Mouse (Mus musculus) forebrain, embryonic 13.5 days (tissue): ENCODE data around the gene Sema6b. TPM values are rescaled to one million over a fixed set of nuclear protein-coding genes. Genes with fewer than 3 reads are reported as not detected.

ENCODE experiments used
- ATAC-seq: fragments of 200-750 bp; cut with Nextera tagmentation; 2 replicates; pipeline ENCODE4 v1.8.0; 2017
- H3K27ac ChIP-seq: fragments of 300-500 bp; sonication (generic); 2 replicates; pipeline ENCODE4 v1.5.1; 2015; ENCODE audit warnings: inconsistent platforms, mild to moderate bottlenecking, moderate library complexity
- H3K27me3 ChIP-seq: fragments of 300-500 bp; sonication (generic); 2 replicates; pipeline ENCODE4 v1.6.1; 2015; ENCODE audit warnings: mild to moderate bottlenecking, inconsistent platforms
- H3K36me3 ChIP-seq: fragments of 300-500 bp; sonication (generic); 2 replicates; pipeline ENCODE4 v1.6.1; 2015; ENCODE audit warnings: mild to moderate bottlenecking, inconsistent platforms; ENCODE audit not compliant: poor library complexity, severe bottlenecking
- H3K4me1 ChIP-seq: fragments of 300-500 bp; sonication (generic); 2 replicates; pipeline ENCODE4 v1.6.1; 2015; ENCODE audit warnings: inconsistent platforms
- H3K4me2 ChIP-seq: fragments of 300-500 bp; sonication (generic); 2 replicates; pipeline ENCODE4 v1.6.1; 2015; ENCODE audit warnings: inconsistent platforms, mild to moderate bottlenecking, moderate library complexity
- H3K4me3 ChIP-seq: fragments of 300-500 bp; sonication (generic); 2 replicates; pipeline ENCODE4 v1.5.1; 2015; ENCODE audit warnings: mild to moderate bottlenecking, inconsistent platforms
- H3K9ac ChIP-seq: fragments of 300-500 bp; sonication (generic); 2 replicates; pipeline ENCODE4 v1.6.1; 2015; ENCODE audit warnings: mild to moderate bottlenecking, inconsistent platforms
- H3K9me3 ChIP-seq: fragments of 300-500 bp; sonication (generic); replicated peaks from 2 replicates; pipeline ENCODE4 v1.6.1; 2016; ENCODE audit warnings: inconsistent platforms
- WGBS: fragments of 180-500 bp; shearing (Covaris S2); methylation state at CpG from one replicate; pipeline ENCODE4 v1.1.7; 2015; 5-methylcytosine and 5-hydroxymethylcytosine counted together
- polyA plus RNA-seq: library from polyadenylated mRNA; unstranded; fragments of >200 nt; fragmentation: Nextera tagmentation; extraction: Ambion mirVana; gene quantifications from 2 replicates; pipeline ENCODE4 v1.2.1, GENCODE M21; 2015

The Sema6b gene
- polyA plus RNA-seq, result 4.2 and 4.3 TPM in 2 replicates

GRCm38 (mm10) chr17:56139858-56140595 lies at the start of gene Sema6b:
TSS of gene Sema6b (minus strand) at chr17:56140343.
- ATAC-seq, result peak; percentile 48
- no peaks in the 10 kb centered on the region for H3K36me3 ChIP-seq
- peak within 1 kb of the TSS; percentile 94 for H3K4me2 ChIP-seq
- no peaks in the 10 kb centered on the region for H3K9me3 ChIP-seq
- peak within 1 kb of the TSS; percentile 48; the same call in 1 of the 2 replicates for H3K27ac ChIP-seq
- peak within 1 kb of the TSS; percentile 84 for H3K9ac ChIP-seq
- peaks cover 82% of the 10 kb centered on the region for H3K27me3 ChIP-seq
- H3K4me1 ChIP-seq, result peaks cover 43% of the 10 kb centered on the region
- WGBS, result 1% methylated on average over 69 of the region's 79 CpGs
- H3K4me3 ChIP-seq, result peak within 1 kb of the TSS; percentile 79

- H3K4me3 ChIP-seq, result no peak overlapping the region
- H3K9ac ChIP-seq, result no peak overlapping the region
- no peak overlapping the region for H3K4me2 ChIP-seq
- H3K27ac ChIP-seq, result peak overlapping the region; percentile 59; the same call in 1 of the 2 replicates
- no peak for ATAC-seq
- H3K9me3 ChIP-seq, result no peaks in the 10 kb centered on the region
- H3K36me3 ChIP-seq, result peaks cover 62% of the 10 kb centered on the region
- WGBS, result 47% methylated on average over 11 of the region's 11 CpGs
- H3K4me1 ChIP-seq, result peaks cover 15% of the 10 kb centered on the region
- no peaks in the 10 kb centered on the region for H3K27me3 ChIP-seq
These were observed 45.4 kb upstream of the Sema6b start for GRCm38 (mm10) chr17:56185281-56186141.

- H3K4me1 ChIP-seq, result peaks cover 15% of the 10 kb centered on the region
- peak; percentile 97 for ATAC-seq
- peaks cover 61% of the 10 kb centered on the region for H3K36me3 ChIP-seq
These were observed 43.5 kb upstream of the Sema6b start, which contains the start of gene Mydgf for GRCm38 (mm10) chr17:56183658-56184103. TSS of gene Mydgf (minus strand) at chr17:56183920.

GRCm38 (mm10) chr17:56182975-56183657 lies 43.0 kb upstream of the Sema6b start:
- WGBS, result 3% methylated on average over 14 of the region's 14 CpGs
- no peak for ATAC-seq
- peaks cover 58% of the 10 kb centered on the region for H3K36me3 ChIP-seq

More at GRCm38 (mm10) chr17:56183658-56184103, 43.5 kb upstream of the Sema6b start, which contains the start of gene Mydgf:
- Histone ChIP-seq H3K27me3 (no peaks in the 10 kb centered on the region), H3K9me3 (no peaks in the 10 kb centered on the region), H3K4me2 (peak within 1 kb of the TSS; percentile 86), H3K4me3 (peak within 1 kb of the TSS; percentile 82), H3K27ac (peak within 1 kb of the TSS; percentile 69; the same call in 1 of the 2 replicates), H3K9ac (peak within 1 kb of the TSS; percentile 79)
- under 1% methylated on average over 47 of the region's 47 CpGs for WGBS

GRCm38 (mm10) chr17:56175416-56175815 lies 35.3 kb upstream of the Sema6b start:
- Histone ChIP-seq H3K27ac (no peak overlapping the region), H3K4me1 (peaks cover 7% of the 10 kb centered on the region; the same call in 1 of the 2 replicates), H3K4me2 (no peak overlapping the region), H3K9me3 (no peaks in the 10 kb centered on the region), H3K9ac (no peak overlapping the region), H3K4me3 (no peak overlapping the region), H3K36me3 (peaks cover 62% of the 10 kb centered on the region), H3K27me3 (no peaks in the 10 kb centered on the region)
- WGBS, result 96% methylated on average over 3 of the region's 3 CpGs
- no peak for ATAC-seq

More at GRCm38 (mm10) chr17:56182975-56183657, 43.0 kb upstream of the Sema6b start:
- Histone ChIP-seq H3K27ac (peak overlapping the region; percentile 69; the same call in 1 of the 2 replicates), H3K4me1 (peaks cover 15% of the 10 kb centered on the region), H3K9me3 (no peaks in the 10 kb centered on the region), H3K4me3 (peak overlapping the region; percentile 82), H3K27me3 (no peaks in the 10 kb centered on the region), H3K9ac (peak overlapping the region; percentile 79), H3K4me2 (peak overlapping the region; percentile 86)

- H3K9me3 ChIP-seq, result no peaks in the 10 kb centered on the region
- ATAC-seq, result peak; percentile 31; the same call in 1 of the 2 replicates
- WGBS, result 72% methylated on average over 10 of the region's 10 CpGs
These were observed 33.4 kb upstream of the Sema6b start for GRCm38 (mm10) chr17:56173401-56174046.

GRCm38 (mm10) chr17:56171881-56172280 lies 31.7 kb upstream of the Sema6b start:
- Histone ChIP-seq H3K36me3 (peaks cover 30% of the 10 kb centered on the region), H3K4me2 (no peak overlapping the region), H3K9me3 (no peaks in the 10 kb centered on the region), H3K4me3 (no peak overlapping the region), H3K4me1 (peaks cover 14% of the 10 kb centered on the region; the same call in 1 of the 2 replicates), H3K27me3 (no peaks in the 10 kb centered on the region), H3K9ac (no peak overlapping the region), H3K27ac (no peak overlapping the region)
- no peak for ATAC-seq
- WGBS, result 97% methylated on average over 17 of the region's 17 CpGs

More at GRCm38 (mm10) chr17:56173401-56174046, 33.4 kb upstream of the Sema6b start:
- Histone ChIP-seq H3K4me3 (no peak overlapping the region), H3K4me2 (no peak overlapping the region), H3K27me3 (no peaks in the 10 kb centered on the region), H3K9ac (no peak overlapping the region), H3K27ac (no peak overlapping the region), H3K36me3 (peaks cover 45% of the 10 kb centered on the region), H3K4me1 (peaks cover 14% of the 10 kb centered on the region; the same call in 1 of the 2 replicates)

GRCm38 (mm10) chr17:56171456-56171855 lies 31.3 kb upstream of the Sema6b start:
- Histone ChIP-seq H3K4me2 (no peak overlapping the region), H3K4me3 (no peak overlapping the region), H3K27me3 (no peaks in the 10 kb centered on the region), H3K9ac (no peak overlapping the region), H3K27ac (no peak overlapping the region), H3K9me3 (no peaks in the 10 kb centered on the region), H3K4me1 (peaks cover 14% of the 10 kb centered on the region; the same call in 1 of the 2 replicates), H3K36me3 (peaks cover 26% of the 10 kb centered on the region)
- WGBS, result 87% methylated on average over 9 of the region's 9 CpGs
- no peak for ATAC-seq

GRCm38 (mm10) chr17:56170636-56171035 lies 30.5 kb upstream of the Sema6b start:
- no peak overlapping the region for H3K4me3 ChIP-seq
- H3K9me3 ChIP-seq, result no peaks in the 10 kb centered on the region
- 18% methylated on average over 10 of the region's 10 CpGs for WGBS
- H3K9ac ChIP-seq, result no peak overlapping the region
- H3K27ac ChIP-seq, result no peak overlapping the region
- peaks cover 18% of the 10 kb centered on the region; the same call in 1 of the 2 replicates for H3K36me3 ChIP-seq
- no peak overlapping the region for H3K4me2 ChIP-seq
- no peak for ATAC-seq
- H3K27me3 ChIP-seq, result no peaks in the 10 kb centered on the region
- H3K4me1 ChIP-seq, result peaks cover 15% of the 10 kb centered on the region; the same call in 1 of the 2 replicates

- Histone ChIP-seq H3K36me3 (peaks cover 11% of the 10 kb centered on the region; the same call in 1 of the 2 replicates), H3K4me2 (no peak overlapping the region), H3K4me3 (no peak overlapping the region), H3K4me1 (peaks cover 19% of the 10 kb centered on the region; the same call in 1 of the 2 replicates), H3K27ac (no peak overlapping the region), H3K9ac (no peak overlapping the region), H3K9me3 (no peaks in the 10 kb centered on the region), H3K27me3 (no peaks in the 10 kb centered on the region)
- 69% methylated on average over 6 of the region's 6 CpGs for WGBS
- no peak for ATAC-seq
These were observed 29.7 kb upstream of the Sema6b start for GRCm38 (mm10) chr17:56169830-56170229.

- ATAC-seq, result no peak
These were observed 25.5 kb upstream of the Sema6b start for GRCm38 (mm10) chr17:56165671-56166070.

More at GRCm38 (mm10) chr17:56165671-56166070, 25.5 kb upstream of the Sema6b start:
- H3K4me1 ChIP-seq, result peaks cover 28% of the 10 kb centered on the region
- H3K4me3 ChIP-seq, result no peak overlapping the region
- no peaks in the 10 kb centered on the region for H3K9me3 ChIP-seq
- no peak overlapping the region for H3K4me2 ChIP-seq
- no peak overlapping the region for H3K27ac ChIP-seq
- H3K36me3 ChIP-seq, result no peaks in the 10 kb centered on the region
- 65% methylated on average over 11 of the region's 11 CpGs for WGBS
- H3K27me3 ChIP-seq, result peaks cover 7% of the 10 kb centered on the region
- H3K9ac ChIP-seq, result no peak overlapping the region
